Mouse (Mus musculus) liver, embryonic 15.5 days (tissue): ENCODE data around the gene Tpr. TPM values are rescaled to one million over a fixed set of nuclear protein-coding genes. Genes with fewer than 3 reads are reported as not detected.

Source experiments
- ATAC-seq: fragments of 200-750 bp; cut with Nextera tagmentation; 2 replicates; pipeline ENCODE4 v1.8.0; 2017; ENCODE audit warnings: moderate number of reproducible peaks, mild to moderate bottlenecking, moderate library complexity; ENCODE audit not compliant: insufficient read depth
- H3K27ac ChIP-seq: fragments of 300-500 bp; sonication (generic); replicated peaks from 2 replicates; pipeline ENCODE4 v1.5.1; 2015; ENCODE audit warnings: mild to moderate bottlenecking, inconsistent platforms
- H3K27me3 ChIP-seq: fragments of 300-500 bp; sonication (generic); 2 replicates; pipeline ENCODE4 v1.6.1; 2015; ENCODE audit warnings: mild to moderate bottlenecking, inconsistent platforms
- H3K36me3 ChIP-seq: fragments of 300-500 bp; sonication (generic); replicated peaks from 2 replicates; pipeline ENCODE4 v1.6.1; 2015; ENCODE audit warnings: moderate library complexity, mild to moderate bottlenecking, inconsistent platforms
- H3K4me1 ChIP-seq: fragments of 300-500 bp; sonication (generic); replicated peaks from 2 replicates; pipeline ENCODE4 v1.6.1; 2015; ENCODE audit warnings: inconsistent platforms
- H3K4me2 ChIP-seq: fragments of 300-500 bp; sonication (generic); 2 replicates; pipeline ENCODE4 v1.6.1; 2015; ENCODE audit warnings: moderate library complexity, mild to moderate bottlenecking, inconsistent platforms
- H3K4me3 ChIP-seq: fragments of 300-500 bp; sonication (generic); replicated peaks from 2 replicates; pipeline ENCODE4 v1.5.1; 2015; ENCODE audit warnings: mild to moderate bottlenecking, inconsistent platforms
- H3K9ac ChIP-seq: fragments of 300-500 bp; sonication (generic); 2 replicates; pipeline ENCODE4 v1.6.1; 2015; ENCODE audit warnings: moderate library complexity, mild to moderate bottlenecking, inconsistent platforms
- H3K9me3 ChIP-seq: fragments of 300-500 bp; sonication (generic); replicated peaks from 2 replicates; pipeline ENCODE4 v1.6.1; 2016; ENCODE audit warnings: inconsistent platforms
- WGBS: fragments of 180-500 bp; shearing (Covaris S2); methylation state at CpG from one replicate; pipeline ENCODE4 v1.1.7; 2015; ENCODE audit warnings: mixed read lengths; ENCODE audit not compliant: insufficient replicate concordance; 5-methylcytosine and 5-hydroxymethylcytosine counted together
- polyA plus RNA-seq: library from polyadenylated mRNA; unstranded; fragments of >200 nt; fragmentation: Nextera tagmentation; extraction: Ambion mirVana; gene quantifications from 2 replicates; pipeline ENCODE4 v1.2.1, GENCODE M21; 2015

Tpr gene
- polyA plus RNA-seq, 1 experiment from 2014 or later: 67.2 TPM

DNA sequence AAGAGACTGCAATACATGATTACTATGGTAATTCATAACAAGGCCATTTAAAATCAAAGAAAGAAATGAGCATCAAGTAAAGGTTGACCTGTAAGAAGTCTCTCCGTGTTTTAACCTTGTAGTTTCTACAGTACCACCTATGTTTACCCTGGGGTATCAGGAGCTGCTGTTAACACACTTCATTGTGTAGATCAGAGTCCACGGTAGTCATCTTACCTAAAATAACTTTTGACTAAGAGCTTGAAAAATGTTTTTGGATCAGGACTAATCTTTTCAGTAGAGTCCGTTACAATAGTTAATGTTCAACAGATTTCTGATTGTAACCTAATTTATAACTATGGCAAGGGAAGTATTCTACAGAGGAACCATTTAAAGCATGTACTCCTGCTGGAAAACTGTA, 11.9 kb downstream of the Tpr start:
- H3K27me3 ChIP-seq: no peaks in the 10 kb centered on the region
- H3K4me2 ChIP-seq: no peak overlapping the region
- peaks cover 59% of the 10 kb centered on the region for H3K36me3 ChIP-seq
- no peak for ATAC-seq
- no peak overlapping the region for H3K9ac ChIP-seq
- H3K27ac ChIP-seq: no peak overlapping the region
- no peaks in the 10 kb centered on the region for H3K9me3 ChIP-seq
- 78% methylated on average over 3 of the region's 3 CpGs for WGBS
- H3K4me1 ChIP-seq: no peaks in the 10 kb centered on the region
- H3K4me3 ChIP-seq: no peak overlapping the region

DNA sequence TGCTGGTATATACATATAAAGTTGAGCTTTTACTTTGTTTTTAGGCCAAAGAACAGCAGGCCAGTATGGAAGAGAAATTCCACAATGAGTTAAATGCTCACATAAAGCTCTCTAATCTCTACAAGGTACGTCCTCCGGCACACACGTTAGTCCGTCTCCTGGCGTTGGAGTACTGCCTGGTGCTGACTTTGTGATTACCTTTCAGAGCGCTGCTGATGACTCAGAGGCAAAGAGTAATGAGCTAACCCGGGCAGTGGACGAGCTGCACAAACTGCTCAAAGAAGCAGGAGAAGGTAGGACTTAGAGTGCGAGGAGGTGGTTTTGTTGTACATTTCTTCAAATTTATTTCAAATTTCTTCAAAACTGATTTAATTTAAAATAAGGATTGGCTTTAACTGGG, 14.6 kb downstream of the Tpr start:
- Histone ChIP-seq H3K4me2 (no peak overlapping the region), H3K4me1 (no peaks in the 10 kb centered on the region), H3K27ac (no peak overlapping the region), H3K27me3 (no peaks in the 10 kb centered on the region), H3K4me3 (no peak overlapping the region), H3K9ac (no peak overlapping the region), H3K9me3 (no peaks in the 10 kb centered on the region), H3K36me3 (peaks cover 77% of the 10 kb centered on the region)
- whole genome bisulfite sequencing: 88% methylated on average over 9 of the region's 9 CpGs
- no peak for ATAC-seq

DNA sequence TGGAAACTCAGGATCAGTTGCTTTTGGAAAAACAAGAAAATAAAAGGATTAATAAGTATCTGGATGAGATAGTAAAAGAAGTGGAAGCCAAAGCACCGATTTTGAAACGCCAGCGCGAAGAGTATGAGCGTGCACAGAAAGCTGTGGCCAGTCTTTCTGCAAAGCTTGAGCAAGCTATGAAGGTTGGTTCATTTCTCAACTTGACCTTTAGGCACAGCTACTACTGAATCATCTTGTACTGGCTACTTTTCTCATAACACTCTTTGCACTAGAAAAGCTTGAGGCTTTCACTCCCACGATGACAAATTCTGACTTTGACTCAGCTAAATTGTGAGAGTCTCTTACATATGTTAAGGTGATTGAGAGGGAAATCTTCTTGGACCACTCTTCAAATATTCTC, 17.4 kb downstream of the Tpr start:
- no peak for ATAC-seq
- Histone ChIP-seq H3K27ac (no peak overlapping the region), H3K4me3 (no peak overlapping the region), H3K4me2 (no peak overlapping the region), H3K4me1 (no peaks in the 10 kb centered on the region), H3K36me3 (peaks cover 85% of the 10 kb centered on the region), H3K9ac (no peak overlapping the region), H3K9me3 (no peaks in the 10 kb centered on the region), H3K27me3 (no peaks in the 10 kb centered on the region)
- WGBS: 94% methylated on average over 6 of the region's 6 CpGs

DNA sequence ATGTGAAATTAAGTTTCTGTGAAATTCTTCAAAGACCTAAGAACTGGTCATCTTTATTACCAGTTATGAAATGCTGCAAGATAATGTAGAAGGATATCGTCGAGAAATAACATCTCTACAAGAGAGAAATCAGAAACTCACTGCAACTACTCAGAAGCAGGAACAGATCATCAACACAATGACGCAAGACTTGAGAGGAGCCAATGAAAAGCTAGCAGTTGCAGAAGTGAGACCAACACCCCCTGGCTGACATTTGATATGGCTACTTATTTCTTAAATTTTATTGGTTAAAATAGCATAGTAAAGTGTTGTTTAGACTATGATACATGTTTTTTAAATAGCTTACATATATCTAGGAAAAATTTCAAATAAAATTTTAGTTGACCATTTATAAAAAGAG, 23.4 kb downstream of the Tpr start:
- peaks cover 77% of the 10 kb centered on the region for H3K36me3 ChIP-seq
- ATAC-seq: no peak
- H3K27ac ChIP-seq: no peak overlapping the region
- no peak overlapping the region for H3K4me3 ChIP-seq
- no peak overlapping the region for H3K4me2 ChIP-seq
- H3K9ac ChIP-seq: no peak overlapping the region
- no peaks in the 10 kb centered on the region for H3K9me3 ChIP-seq
- H3K4me1 ChIP-seq: no peaks in the 10 kb centered on the region
- WGBS: 84% methylated on average over 3 of the region's 3 CpGs
- no peaks in the 10 kb centered on the region for H3K27me3 ChIP-seq

DNA sequence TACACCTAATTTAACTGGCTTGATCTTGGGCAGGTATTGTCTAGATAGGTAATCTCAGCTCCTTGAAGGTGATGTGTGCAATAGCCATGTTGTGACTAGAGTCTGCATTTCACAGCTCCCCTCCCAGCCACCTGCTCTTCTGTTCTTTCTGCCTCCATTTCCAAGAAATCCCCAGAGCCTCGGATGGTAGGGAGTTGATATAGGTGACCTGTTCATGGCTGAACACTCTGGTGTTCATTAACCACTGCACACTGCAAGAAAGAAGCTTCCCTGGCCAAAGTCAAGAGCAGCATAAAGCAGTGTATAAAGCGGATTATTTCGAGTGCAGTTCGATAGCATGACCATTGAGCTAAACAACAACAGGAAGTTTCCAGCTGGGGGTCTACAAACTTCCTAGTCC, 25.8 kb downstream of the Tpr start:
- Histone ChIP-seq H3K36me3 (peaks cover 77% of the 10 kb centered on the region), H3K9ac (no peak overlapping the region)
- 79% methylated on average over 4 of the region's 4 CpGs for WGBS

DNA sequence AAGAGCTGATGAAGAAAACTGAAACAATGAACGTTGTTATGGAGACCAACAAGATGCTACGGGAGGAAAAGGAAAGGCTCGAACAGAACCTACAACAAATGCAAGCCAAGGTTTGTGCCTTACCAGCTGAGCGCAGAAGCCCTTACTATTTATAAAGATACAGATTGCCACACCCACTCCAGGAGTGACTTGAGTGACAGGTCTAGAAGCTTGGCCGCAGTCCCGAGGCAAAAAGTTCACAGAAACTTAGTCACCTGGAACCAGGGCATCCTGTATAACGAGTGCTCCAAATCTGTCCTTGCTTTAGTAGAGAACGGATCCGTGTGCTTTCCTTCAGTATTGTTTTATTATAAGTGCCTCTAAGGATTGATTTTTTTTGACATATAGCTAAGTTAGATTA, 33.0 kb downstream of the Tpr start:
- Histone ChIP-seq H3K27me3 (no peaks in the 10 kb centered on the region), H3K36me3 (peaks cover 86% of the 10 kb centered on the region), H3K4me2 (no peak overlapping the region), H3K4me1 (no peaks in the 10 kb centered on the region), H3K4me3 (no peak overlapping the region), H3K9ac (no peak overlapping the region), H3K9me3 (no peaks in the 10 kb centered on the region), H3K27ac (no peak overlapping the region)
- ATAC-seq: no peak
- 77% methylated on average over 9 of the region's 9 CpGs for WGBS

More for the DNA sequence above, 25.8 kb downstream of the Tpr start:
- Histone ChIP-seq H3K27ac (no peak overlapping the region), H3K4me2 (no peak overlapping the region), H3K27me3 (no peaks in the 10 kb centered on the region), H3K4me1 (no peaks in the 10 kb centered on the region), H3K9me3 (no peaks in the 10 kb centered on the region), H3K4me3 (no peak overlapping the region)
- no peak for ATAC-seq

DNA sequence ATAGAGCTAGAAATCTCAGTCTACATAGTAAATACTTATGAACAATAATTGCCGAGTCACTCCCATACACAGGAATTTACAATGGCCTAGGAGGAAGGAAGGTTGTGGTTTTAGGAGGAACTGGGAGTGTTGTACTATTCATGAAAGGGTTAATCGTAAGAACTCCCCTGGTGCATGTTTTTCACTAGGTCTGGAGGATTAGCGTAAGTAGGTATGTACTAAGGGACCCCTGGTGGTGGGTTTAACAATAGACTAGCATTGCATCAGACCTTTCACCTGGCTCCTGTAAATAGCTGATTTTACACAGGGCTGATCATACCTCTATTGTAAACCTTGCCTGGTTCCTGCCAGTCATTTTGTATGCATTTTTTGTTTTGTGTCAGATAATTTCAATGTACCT, 33.6 kb downstream of the Tpr start:
- WGBS: 61% methylated on average over 3 of the region's 3 CpGs
- Histone ChIP-seq H3K27me3 (no peaks in the 10 kb centered on the region), H3K4me1 (no peaks in the 10 kb centered on the region), H3K4me2 (no peak overlapping the region), H3K9me3 (no peaks in the 10 kb centered on the region), H3K27ac (no peak overlapping the region), H3K9ac (no peak overlapping the region), H3K4me3 (no peak overlapping the region), H3K36me3 (peaks cover 89% of the 10 kb centered on the region)
- ATAC-seq: no peak

DNA sequence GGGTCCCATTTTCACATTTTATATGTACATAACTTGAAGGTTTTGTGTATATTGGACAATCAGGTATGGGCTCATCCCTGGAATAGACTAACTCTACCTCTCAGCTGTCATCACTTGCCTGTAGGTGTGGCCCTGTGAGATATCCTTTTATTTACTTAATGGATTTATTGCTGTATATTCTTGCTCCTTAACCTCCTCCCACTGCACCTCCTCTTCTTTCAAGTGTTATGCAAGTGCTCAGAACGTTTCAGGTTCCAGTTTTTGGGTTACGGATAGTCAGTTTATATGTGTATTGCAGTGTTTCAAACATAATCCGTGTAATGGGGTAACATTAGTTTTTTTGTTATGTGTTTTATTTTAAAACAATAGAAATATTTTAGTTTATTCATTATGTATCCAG, 46.0 kb downstream of the Tpr start:
- WGBS: 84% methylated on average over 3 of the region's 3 CpGs

DNA sequence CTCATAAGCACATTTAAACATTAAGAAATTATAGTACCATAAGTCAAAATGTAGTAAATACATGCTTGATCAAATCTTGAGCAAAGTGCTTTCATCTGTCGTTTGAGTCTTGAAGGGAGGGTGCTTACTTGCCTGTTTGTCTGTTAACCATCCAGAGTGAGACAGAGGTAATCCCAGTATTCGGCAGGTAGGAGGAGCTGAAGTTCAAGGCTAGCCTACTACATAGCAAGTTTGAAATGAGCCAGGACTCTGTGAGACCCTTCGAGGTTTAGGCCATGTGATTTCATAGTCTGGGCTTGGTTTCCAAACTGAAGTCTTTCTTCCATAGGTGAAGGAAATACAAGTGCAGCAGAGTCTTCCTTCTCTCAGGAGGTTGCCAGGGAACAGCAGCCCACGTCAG, 49.1 kb downstream of the Tpr start:
- 76% methylated on average over 4 of the region's 4 CpGs for WGBS

More for the DNA sequence above, 46.0 kb downstream of the Tpr start:
- no peaks in the 10 kb centered on the region for H3K27me3 ChIP-seq
- H3K4me2 ChIP-seq: no peak overlapping the region
- ATAC-seq: no peak
- no peaks in the 10 kb centered on the region for H3K4me1 ChIP-seq
- H3K27ac ChIP-seq: no peak overlapping the region
- H3K36me3 ChIP-seq: peaks cover 77% of the 10 kb centered on the region
- no peaks in the 10 kb centered on the region for H3K9me3 ChIP-seq
- H3K4me3 ChIP-seq: no peak overlapping the region
- no peak overlapping the region for H3K9ac ChIP-seq

DNA sequence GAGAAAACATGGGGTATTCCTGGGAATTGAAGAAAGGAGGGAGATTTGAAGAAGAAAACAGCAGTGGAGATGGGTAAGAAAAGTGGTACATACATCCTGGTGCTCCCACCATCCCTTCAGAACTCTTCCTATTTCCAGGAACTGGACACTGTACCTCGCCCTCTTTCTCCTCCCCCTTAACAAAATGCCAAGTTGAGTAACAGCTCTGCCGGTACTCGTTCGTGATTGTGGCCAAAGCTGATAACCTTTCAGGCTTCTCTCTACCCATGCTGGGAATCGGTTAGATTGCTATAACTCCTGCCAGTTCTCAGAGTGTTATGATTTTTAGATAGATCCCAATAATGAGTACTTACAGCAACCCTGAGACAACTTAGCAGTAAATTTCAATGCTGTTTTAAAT, 66.3 kb downstream of the Tpr start:
- Histone ChIP-seq H3K4me3 (no peak overlapping the region), H3K4me1 (no peaks in the 10 kb centered on the region), H3K27me3 (no peaks in the 10 kb centered on the region), H3K36me3 (no peaks in the 10 kb centered on the region), H3K4me2 (no peak overlapping the region), H3K9ac (no peak overlapping the region), H3K27ac (no peak overlapping the region), H3K9me3 (no peaks in the 10 kb centered on the region)
- no peak for ATAC-seq
- 13% methylated on average over 5 of the region's 5 CpGs for WGBS

More for the DNA sequence above, 49.1 kb downstream of the Tpr start:
- ATAC-seq: no peak
- Histone ChIP-seq H3K27me3 (no peaks in the 10 kb centered on the region), H3K27ac (no peak overlapping the region), H3K4me1 (no peaks in the 10 kb centered on the region), H3K36me3 (peaks cover 78% of the 10 kb centered on the region), H3K4me2 (no peak overlapping the region), H3K4me3 (no peak overlapping the region), H3K9ac (no peak overlapping the region), H3K9me3 (no peaks in the 10 kb centered on the region)

DNA sequence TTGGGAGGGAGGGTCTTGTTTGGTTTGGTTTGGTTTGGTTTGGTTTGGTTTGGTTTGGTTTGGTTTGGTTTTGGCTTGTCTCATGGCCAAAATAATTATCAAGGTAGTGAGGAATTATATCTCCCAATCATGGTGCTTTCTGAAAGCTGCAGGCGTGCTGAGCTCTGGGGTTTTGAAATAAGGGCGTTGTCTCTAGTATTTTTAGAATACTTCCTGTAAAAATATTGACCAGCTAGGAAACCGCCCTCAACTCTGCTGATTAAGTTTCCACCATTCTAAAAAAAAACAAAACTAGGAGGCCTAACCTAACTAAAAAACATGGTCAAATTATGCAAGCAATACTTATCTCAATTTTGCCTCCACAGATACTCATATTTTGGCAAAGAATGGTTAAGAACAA, 67.0 kb downstream of the Tpr start:
- Histone ChIP-seq H3K27ac (no peak overlapping the region), H3K27me3 (no peaks in the 10 kb centered on the region), H3K4me3 (no peak overlapping the region), H3K4me2 (no peak overlapping the region), H3K36me3 (no peaks in the 10 kb centered on the region), H3K9me3 (no peaks in the 10 kb centered on the region), H3K4me1 (no peaks in the 10 kb centered on the region), H3K9ac (no peak overlapping the region)
- 18% methylated on average over 3 of the region's 3 CpGs for WGBS
- no peak for ATAC-seq

DNA sequence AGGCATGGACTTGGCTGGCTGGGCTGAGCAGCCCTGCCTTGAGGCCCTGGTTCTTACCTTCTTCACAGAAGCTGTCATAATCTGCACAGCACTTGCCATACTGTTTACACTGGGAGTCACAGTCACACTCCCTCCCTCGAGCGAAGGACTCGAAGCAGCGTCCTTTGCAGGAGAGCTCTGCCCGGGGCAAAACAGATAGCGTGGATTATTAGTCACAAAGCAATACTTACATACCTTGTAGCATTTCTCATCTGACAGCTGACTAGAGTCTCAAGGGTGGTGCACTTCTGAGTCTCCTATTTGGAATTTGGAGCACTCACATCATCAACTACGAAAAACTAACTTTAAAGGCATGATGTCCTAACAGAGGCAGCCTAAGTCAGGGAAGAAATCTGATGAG, 68.0 kb downstream of the Tpr start:
- H3K27me3 ChIP-seq: no peaks in the 10 kb centered on the region
- H3K36me3 ChIP-seq: no peaks in the 10 kb centered on the region
- no peak overlapping the region for H3K4me3 ChIP-seq
- no peak overlapping the region for H3K9ac ChIP-seq
- no peak overlapping the region for H3K27ac ChIP-seq
- H3K4me1 ChIP-seq: no peaks in the 10 kb centered on the region
- no peak overlapping the region for H3K4me2 ChIP-seq
- ATAC-seq: no peak
- WGBS: 66% methylated on average over 7 of the region's 7 CpGs
- no peaks in the 10 kb centered on the region for H3K9me3 ChIP-seq
